Mouse (Mus musculus): ENCODE results near the gene Dnajc3. TPM values are rescaled to one million over a fixed set of nuclear protein-coding genes. Genes with fewer than 3 reads are reported as not detected.
A peak's percentile ranks its signal among the peaks of the same experiment; 100 is the strongest.

The Dnajc3 gene
- polyA plus RNA-seq, 1 experiment from 2014 or later = 22.5 TPM

- H3K9me3 ChIP-seq (ENCODE audit: control insufficient read depth, low read length) = no peaks in the 10 kb centered on the region
- H3K9ac ChIP-seq (ENCODE audit: low read depth, low read length) = peak within 1 kb of the TSS; percentile 88
- under 1% methylated on average over 47 of the region's 55 CpGs for WGBS
- peak; percentile 96 for ATAC-seq
- no peaks in the 10 kb centered on the region for H3K36me3 ChIP-seq (ENCODE audit: control insufficient read depth, insufficient read depth, low read length)
- H3K27ac ChIP-seq (ENCODE audit: low read depth, low read length) = peak within 1 kb of the TSS; percentile 92
- H3K4me1 ChIP-seq (ENCODE audit: control insufficient read depth, insufficient read depth, low read depth, low read length) = peaks cover 42% of the 10 kb centered on the region
- peak within 1 kb of the TSS; percentile 88 for H3K4me2 ChIP-seq (ENCODE audit: low read length)
- H3K4me3 ChIP-seq (ENCODE audit: low read length) = peak within 1 kb of the TSS; percentile 76
- no peaks in the 10 kb centered on the region for H3K27me3 ChIP-seq (replicated peaks; ENCODE audit: control insufficient read depth, insufficient read depth, low read length)
Observed at GRCm38 (mm10) chr14:118924673-118925615, 12.8 kb upstream of the Dnajc3 start, which contains the start of gene Dzip1. TSS of gene Dzip1 (minus strand) at chr14:118925460.

GRCm38 (mm10) chr14:118928565-118928964, 9.2 kb upstream of the Dnajc3 start:
- Histone ChIP-seq H3K36me3 (ENCODE audit: control insufficient read depth, insufficient read depth, low read length) (no peaks in the 10 kb centered on the region), H3K9ac (ENCODE audit: low read depth, low read length) (no peak overlapping the region), H3K4me2 (ENCODE audit: low read length) (no peak overlapping the region), H3K27me3 (replicated peaks; ENCODE audit: control insufficient read depth, insufficient read depth, low read length) (no peaks in the 10 kb centered on the region), H3K27ac (ENCODE audit: low read depth, low read length) (no peak overlapping the region), H3K9me3 (ENCODE audit: control insufficient read depth, low read length) (no peaks in the 10 kb centered on the region), H3K4me1 (ENCODE audit: control insufficient read depth, insufficient read depth, low read depth, low read length) (peaks cover 13% of the 10 kb centered on the region), H3K4me3 (ENCODE audit: low read length) (no peak overlapping the region)
- no peak for ATAC-seq
- 88% methylated on average over 3 of the region's 3 CpGs for WGBS

- Histone ChIP-seq H3K27ac (ENCODE audit: low read depth, low read length) (no peak overlapping the region), H3K4me2 (ENCODE audit: low read length) (no peak overlapping the region), H3K27me3 (replicated peaks; ENCODE audit: control insufficient read depth, insufficient read depth, low read length) (no peaks in the 10 kb centered on the region), H3K4me3 (ENCODE audit: low read length) (no peak overlapping the region), H3K36me3 (ENCODE audit: control insufficient read depth, insufficient read depth, low read length) (no peaks in the 10 kb centered on the region), H3K9ac (ENCODE audit: low read depth, low read length) (no peak overlapping the region), H3K4me1 (ENCODE audit: control insufficient read depth, insufficient read depth, low read depth, low read length) (peaks cover 8% of the 10 kb centered on the region), H3K9me3 (ENCODE audit: control insufficient read depth, low read length) (no peaks in the 10 kb centered on the region)
- 83% methylated on average over 2 of the region's 2 CpGs for WGBS
- no peak for ATAC-seq
Observed at GRCm38 (mm10) chr14:118929779-118930178, 8.0 kb upstream of the Dnajc3 start.

- Histone ChIP-seq H3K4me2 (ENCODE audit: low read length) (no peak overlapping the region), H3K27me3 (replicated peaks; ENCODE audit: control insufficient read depth, insufficient read depth, low read length) (no peaks in the 10 kb centered on the region), H3K9ac (ENCODE audit: low read depth, low read length) (no peak overlapping the region), H3K27ac (ENCODE audit: low read depth, low read length) (no peak overlapping the region), H3K36me3 (ENCODE audit: control insufficient read depth, insufficient read depth, low read length) (no peaks in the 10 kb centered on the region), H3K9me3 (ENCODE audit: control insufficient read depth, low read length) (no peaks in the 10 kb centered on the region), H3K4me3 (ENCODE audit: low read length) (no peak overlapping the region), H3K4me1 (ENCODE audit: control insufficient read depth, insufficient read depth, low read depth, low read length) (peaks cover 3% of the 10 kb centered on the region)
- 74% methylated on average over 2 of the region's 2 CpGs for WGBS
- ATAC-seq = no peak
Observed at GRCm38 (mm10) chr14:118930777-118931176, 7.0 kb upstream of the Dnajc3 start.

GRCm38 (mm10) chr14:118931181-118931580, 6.6 kb upstream of the Dnajc3 start:
- no peaks in the 10 kb centered on the region for H3K36me3 ChIP-seq (ENCODE audit: control insufficient read depth, insufficient read depth, low read length)
- ATAC-seq = no peak
- H3K4me2 ChIP-seq (ENCODE audit: low read length) = no peak overlapping the region
- no peak overlapping the region for H3K9ac ChIP-seq (ENCODE audit: low read depth, low read length)
- H3K9me3 ChIP-seq (ENCODE audit: control insufficient read depth, low read length) = no peaks in the 10 kb centered on the region
- H3K27me3 ChIP-seq (replicated peaks; ENCODE audit: control insufficient read depth, insufficient read depth, low read length) = no peaks in the 10 kb centered on the region
- 58% methylated on average over 2 of the region's 2 CpGs for WGBS
- H3K27ac ChIP-seq (ENCODE audit: low read depth, low read length) = no peak overlapping the region
- H3K4me3 ChIP-seq (ENCODE audit: low read length) = no peak overlapping the region
- no peaks in the 10 kb centered on the region for H3K4me1 ChIP-seq (ENCODE audit: control insufficient read depth, insufficient read depth, low read depth, low read length)

- no peak for ATAC-seq
- no peak overlapping the region for H3K4me3 ChIP-seq (ENCODE audit: low read length)
- H3K4me1 ChIP-seq (ENCODE audit: control insufficient read depth, insufficient read depth, low read depth, low read length) = peaks cover 4% of the 10 kb centered on the region; the same call in 1 of the 2 replicates
- 63% methylated on average over 8 of the region's 8 CpGs for WGBS
- H3K9me3 ChIP-seq (ENCODE audit: control insufficient read depth, low read length) = no peaks in the 10 kb centered on the region
- H3K4me2 ChIP-seq (ENCODE audit: low read length) = no peak overlapping the region
- no peak overlapping the region for H3K27ac ChIP-seq (ENCODE audit: low read depth, low read length)
- no peaks in the 10 kb centered on the region for H3K27me3 ChIP-seq (replicated peaks; ENCODE audit: control insufficient read depth, insufficient read depth, low read length)
- H3K36me3 ChIP-seq (ENCODE audit: control insufficient read depth, insufficient read depth, low read length) = no peaks in the 10 kb centered on the region
- H3K9ac ChIP-seq (ENCODE audit: low read depth, low read length) = no peak overlapping the region
Observed at GRCm38 (mm10) chr14:118932956-118933355, 4.8 kb upstream of the Dnajc3 start.

GRCm38 (mm10) chr14:118934686-118935085, 3.1 kb upstream of the Dnajc3 start:
- peaks cover 15% of the 10 kb centered on the region for H3K4me1 ChIP-seq (ENCODE audit: control insufficient read depth, insufficient read depth, low read depth, low read length)
- H3K27me3 ChIP-seq (replicated peaks; ENCODE audit: control insufficient read depth, insufficient read depth, low read length) = no peaks in the 10 kb centered on the region
- no peaks in the 10 kb centered on the region for H3K9me3 ChIP-seq (ENCODE audit: control insufficient read depth, low read length)
- ATAC-seq = no peak
- no peak overlapping the region for H3K4me2 ChIP-seq (ENCODE audit: low read length)
- H3K4me3 ChIP-seq (ENCODE audit: low read length) = no peak overlapping the region
- H3K27ac ChIP-seq (ENCODE audit: low read depth, low read length) = no peak overlapping the region
- no peaks in the 10 kb centered on the region for H3K36me3 ChIP-seq (ENCODE audit: control insufficient read depth, insufficient read depth, low read length)
- 84% methylated on average over 9 of the region's 9 CpGs for WGBS
- no peak overlapping the region for H3K9ac ChIP-seq (ENCODE audit: low read depth, low read length)

- 71% methylated on average over 3 of the region's 3 CpGs for WGBS
- no peaks in the 10 kb centered on the region for H3K9me3 ChIP-seq (ENCODE audit: control insufficient read depth, low read length)
- no peaks in the 10 kb centered on the region for H3K27me3 ChIP-seq (replicated peaks; ENCODE audit: control insufficient read depth, insufficient read depth, low read length)
Observed at GRCm38 (mm10) chr14:118936236-118936635, 1.5 kb upstream of the Dnajc3 start.

GRCm38 (mm10) chr14:118936952-118937351, 824 bp upstream of the Dnajc3 start:
- peak overlapping the region; percentile 100 for H3K4me3 ChIP-seq (ENCODE audit: low read length)
- H3K27me3 ChIP-seq (replicated peaks; ENCODE audit: control insufficient read depth, insufficient read depth, low read length) = no peaks in the 10 kb centered on the region
- ATAC-seq = 0 out of 2 replicates have a peak, but pooled peaks have one; percentile 0
- peak overlapping the region; percentile 79 for H3K27ac ChIP-seq (ENCODE audit: low read depth, low read length)
- WGBS = 35% methylated on average over 4 of the region's 4 CpGs
- H3K36me3 ChIP-seq (ENCODE audit: control insufficient read depth, insufficient read depth, low read length) = no peaks in the 10 kb centered on the region
- H3K9ac ChIP-seq (ENCODE audit: low read depth, low read length) = peak overlapping the region; percentile 77
- H3K4me2 ChIP-seq (ENCODE audit: low read length) = peak overlapping the region; percentile 80
- no peaks in the 10 kb centered on the region for H3K9me3 ChIP-seq (ENCODE audit: control insufficient read depth, low read length)
- peaks cover 16% of the 10 kb centered on the region for H3K4me1 ChIP-seq (ENCODE audit: control insufficient read depth, insufficient read depth, low read depth, low read length)

More at GRCm38 (mm10) chr14:118936236-118936635, 1.5 kb upstream of the Dnajc3 start:
- H3K4me3 ChIP-seq (ENCODE audit: low read length) = no peak overlapping the region
- no peak overlapping the region for H3K27ac ChIP-seq (ENCODE audit: low read depth, low read length)
- no peak for ATAC-seq
- no peaks in the 10 kb centered on the region for H3K36me3 ChIP-seq (ENCODE audit: control insufficient read depth, insufficient read depth, low read length)
- H3K4me2 ChIP-seq (ENCODE audit: low read length) = no peak overlapping the region
- no peak overlapping the region for H3K9ac ChIP-seq (ENCODE audit: low read depth, low read length)
- peaks cover 15% of the 10 kb centered on the region for H3K4me1 ChIP-seq (ENCODE audit: control insufficient read depth, insufficient read depth, low read depth, low read length)

Measured in hindbrain, embryonic 16.5 days (tissue).